Mouse (Mus musculus) kidney, postnatal 4 days (tissue): ENCODE results near the gene Synpr.

ENCODE experiments used
- DNase-seq, 2 experiments: peaks; one replicate each; pipeline ENCODE4 v3.0.0; 2021; ENCODE audit warnings: mixed read lengths in 2 of 2

Gene Synpr

GRCm38 (mm10) chr14:13355569-13356362 lies 71.2 kb downstream of the Synpr start:
- DNase-seq = peak; percentile 71 to 73

GRCm38 (mm10) chr14:13357101-13357667 lies 72.6 kb downstream of the Synpr start:
- no peak for DNase-seq

- no peak for DNase-seq
These were observed 73.5 kb downstream of the Synpr start for GRCm38 (mm10) chr14:13358037-13358436.

GRCm38 (mm10) chr14:13361184-13361583 lies 76.6 kb downstream of the Synpr start:
- no peak for DNase-seq

- no peak for DNase-seq
These were observed 77.1 kb downstream of the Synpr start for GRCm38 (mm10) chr14:13361642-13362041.

- no peak for DNase-seq
These were observed 83.7 kb downstream of the Synpr start for GRCm38 (mm10) chr14:13368309-13368708.

- no peak for DNase-seq
These were observed 104.5 kb downstream of the Synpr start for GRCm38 (mm10) chr14:13389081-13389480.

- no peak for DNase-seq
These were observed 105.4 kb downstream of the Synpr start for GRCm38 (mm10) chr14:13389954-13390353.

- peak in 1 of 2 experiments; percentile 5 for DNase-seq
These were observed 114.8 kb downstream of the Synpr start for GRCm38 (mm10) chr14:13399226-13400020.

GRCm38 (mm10) chr14:13411636-13412035 lies 127.1 kb downstream of the Synpr start:
- DNase-seq = no peak

GRCm38 (mm10) chr14:13440723-13441122 lies 156.1 kb downstream of the Synpr start:
- DNase-seq = no peak

- no peak for DNase-seq
These were observed 160.3 kb downstream of the Synpr start for GRCm38 (mm10) chr14:13444908-13445307.

GRCm38 (mm10) chr14:13453461-13454204 lies 169.1 kb downstream of the Synpr start:
- DNase-seq = peak; percentile 2 to 10

GRCm38 (mm10) chr14:13454991-13455390 lies 170.4 kb downstream of the Synpr start:
- DNase-seq = no peak

- DNase-seq = no peak
These were observed 174.8 kb downstream of the Synpr start for GRCm38 (mm10) chr14:13459333-13459732.

GRCm38 (mm10) chr14:13469211-13469610 lies 184.6 kb downstream of the Synpr start:
- no peak for DNase-seq

GRCm38 (mm10) chr14:13477821-13478220 lies 193.2 kb downstream of the Synpr start:
- no peak for DNase-seq

- peak; percentile 34 to 38 for DNase-seq
These were observed 220.8 kb downstream of the Synpr start for GRCm38 (mm10) chr14:13505355-13505754.

- no peak for DNase-seq
These were observed 234.1 kb downstream of the Synpr start for GRCm38 (mm10) chr14:13518608-13519139.

- DNase-seq = no peak
These were observed 234.8 kb downstream of the Synpr start for GRCm38 (mm10) chr14:13519239-13520011.

- DNase-seq = no peak
These were observed 263.2 kb downstream of the Synpr start for GRCm38 (mm10) chr14:13547746-13548145.

GRCm38 (mm10) chr14:13551209-13551608 lies 266.6 kb downstream of the Synpr start:
- DNase-seq = no peak
